Mouse (Mus musculus): ENCODE results near the gene Slc44a2. TPM values are rescaled to one million over a fixed set of nuclear protein-coding genes. Genes with fewer than 3 reads are reported as not detected.

Gene Slc44a2
- total RNA-seq, 4 experiments from 2014 or later = 155 to 165 (median 161) TPM

DNA sequence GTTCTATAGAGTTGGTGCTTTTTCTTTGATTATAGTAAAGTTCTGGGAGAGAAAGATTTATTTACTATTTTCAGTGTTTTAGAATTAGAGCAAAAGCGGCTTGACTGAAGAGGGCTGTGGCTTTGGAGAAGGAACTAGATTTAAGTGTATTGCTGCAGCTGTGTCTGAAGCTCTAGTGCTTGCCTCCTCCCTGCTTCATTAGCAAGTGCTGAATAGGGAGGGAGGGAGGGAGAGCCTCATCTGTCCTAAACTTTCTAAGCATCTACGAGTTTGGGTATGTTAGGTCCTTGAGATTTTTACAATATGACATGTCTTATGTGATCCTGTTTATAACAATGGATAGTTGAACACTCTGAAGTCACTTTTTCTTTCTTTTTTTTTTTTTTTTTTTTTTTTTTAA, 50.4 kb downstream of the Slc44a2 start:
- no peak for DNase-seq (ENCODE audit: low spot score in 2 of 2)

- no peak for DNase-seq (ENCODE audit: low spot score in 2 of 2)
These were observed 52.0 kb downstream of the Slc44a2 start for GRCm38 (mm10) chr9:21372508-21372907.

GRCm38 (mm10) chr9:21379195-21379594, 58.7 kb downstream of the Slc44a2 start:
- no peak for DNase-seq (ENCODE audit: low spot score in 2 of 2)

GRCm38 (mm10) chr9:21380868-21381267, 60.4 kb downstream of the Slc44a2 start:
- no peak for DNase-seq (ENCODE audit: low spot score in 2 of 2)

DNA sequence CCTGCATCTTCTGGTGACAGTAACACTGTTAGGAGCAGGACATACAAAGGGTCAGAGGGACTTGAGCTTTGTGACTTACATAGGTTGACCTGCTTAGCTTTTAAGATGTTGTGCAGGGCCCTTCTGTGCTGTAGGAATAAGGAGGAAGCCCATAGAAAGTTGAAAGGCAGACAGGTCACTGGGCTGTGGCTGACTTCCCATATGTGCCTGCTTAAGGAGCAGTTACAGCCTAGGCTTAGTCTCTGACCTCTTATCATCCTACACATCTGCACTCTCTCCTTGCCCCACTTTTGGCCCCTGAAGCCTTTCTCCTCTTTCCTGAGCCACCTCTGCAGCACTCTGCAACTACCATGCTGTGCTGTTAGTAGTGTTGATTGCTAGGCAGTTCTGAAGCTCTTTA, 63.5 kb downstream of the Slc44a2 start:
- no peak for DNase-seq (ENCODE audit: low spot score in 2 of 2)

DNA sequence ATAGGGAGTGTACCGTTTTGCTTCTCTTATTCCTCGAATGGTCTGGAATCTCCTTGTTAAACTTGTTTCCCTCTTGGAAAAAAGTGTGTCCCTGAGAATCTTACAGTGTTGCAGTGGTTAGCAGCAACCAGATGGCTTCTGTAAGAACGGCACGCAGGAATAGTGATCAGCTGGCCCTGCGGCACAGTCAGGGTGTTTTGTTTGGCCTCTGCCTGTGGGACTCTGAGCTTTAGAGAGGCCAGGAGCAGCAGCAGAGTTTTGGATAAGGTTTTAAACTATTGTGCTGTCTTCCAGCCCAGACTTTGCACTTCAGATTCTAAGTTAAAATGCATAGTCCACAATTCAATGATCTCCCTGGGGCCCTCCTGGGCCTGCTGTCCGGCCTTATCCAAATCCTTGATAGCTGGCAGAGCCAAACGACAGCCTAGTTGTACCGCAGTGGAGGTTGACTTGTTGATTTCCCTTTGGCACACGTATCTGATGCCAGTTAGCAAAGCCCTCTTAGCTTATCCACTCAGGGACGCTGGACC, 72.2 kb downstream of the Slc44a2 start:
- DNase-seq (ENCODE audit: low spot score in 2 of 2) = no peak

DNA sequence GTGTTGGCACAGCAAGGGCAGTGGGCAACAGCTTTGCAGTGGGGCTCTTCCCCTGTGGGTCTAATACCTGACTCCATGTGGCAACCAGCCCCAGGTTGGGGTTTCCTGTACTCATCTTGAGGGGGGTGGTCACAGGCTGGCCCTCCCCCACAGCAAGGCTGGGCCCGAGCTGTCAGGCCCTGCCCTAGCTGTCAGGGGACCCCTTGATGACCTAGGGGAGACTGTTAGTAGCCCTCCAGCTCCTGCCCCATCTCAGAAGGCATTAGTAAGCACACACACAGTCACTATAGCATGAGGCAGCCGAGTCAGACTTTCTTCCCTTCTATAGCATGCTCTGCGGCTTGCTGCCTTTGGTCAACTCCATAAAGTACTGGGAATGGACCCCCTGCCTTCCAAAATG, 75.2 kb downstream of the Slc44a2 start:
- DNase-seq (ENCODE audit: low spot score in 2 of 2) = no peak

DNA sequence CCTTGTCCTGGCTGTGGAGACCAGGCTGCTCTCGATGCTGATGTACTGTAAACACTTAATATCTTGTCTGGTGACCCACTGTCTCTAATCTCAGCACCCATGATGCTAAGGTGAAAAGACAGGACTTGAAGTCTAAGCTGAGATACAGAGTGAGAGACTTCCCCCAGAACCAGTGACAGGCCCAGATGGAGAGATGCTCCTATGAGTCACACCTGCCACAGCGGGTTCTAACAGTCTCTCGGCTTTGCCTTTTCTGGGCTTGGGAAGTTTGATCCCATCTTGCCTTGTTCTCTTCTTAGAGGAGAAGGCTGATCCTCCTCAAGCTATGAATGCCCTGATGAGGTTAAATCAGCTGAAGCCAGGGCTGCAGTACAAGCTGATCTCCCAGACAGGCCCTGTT, 76.7 kb downstream of the Slc44a2 start:
- no peak for DNase-seq (ENCODE audit: low spot score in 2 of 2)

GRCm38 (mm10) chr9:21401042-21401441, 80.5 kb downstream of the Slc44a2 start:
- DNase-seq (ENCODE audit: low spot score in 2 of 2) = no peak

GRCm38 (mm10) chr9:21402764-21403253, 82.3 kb downstream of the Slc44a2 start:
- no peak for DNase-seq (ENCODE audit: low spot score in 2 of 2)

- no peak for DNase-seq (ENCODE audit: low spot score in 2 of 2)
These were observed 83.2 kb downstream of the Slc44a2 start for GRCm38 (mm10) chr9:21403745-21404144.

Other genes starting within 250 kb of the Slc44a2 start
- under 1 TPM in 2 of 4 experiments, not detected in 2; 0.19 to 0.39 TPM for gene Gm49373, start 247.6 kb upstream of the Slc44a2 start, total RNA-seq (2022)
- gene Fdx1l, start 247.1 kb upstream of the Slc44a2 start, total RNA-seq (2022) = 10 to 100 TPM; 47.9 to 55.2 (median 51.4) TPM
- 1 to 10 TPM in 1 of 4 experiments, under 1 TPM in 3; 0.15 to 2.5 (median 0.34) TPM for gene Gm38431, start 228.7 kb upstream of the Slc44a2 start, total RNA-seq (2022)
- 10 to 100 TPM; 13.0 to 15.6 (median 14.3) TPM for gene Raver1, start 228.7 kb upstream of the Slc44a2 start, total RNA-seq (2022)
- gene Tyk2, start 189.5 kb upstream of the Slc44a2 start, total RNA-seq (2022) = 1 to 10 TPM; 4.9 to 6.0 (median 5.8) TPM
- 100 to 1,000 TPM in 3 of 4 experiments, 10 to 100 TPM in 1; 95.0 to 132 (median 111) TPM for gene Cdc37, start 170.7 kb upstream of the Slc44a2 start, total RNA-seq (2022)
- 10 to 100 TPM; 40.7 to 51.5 (median 47.0) TPM for gene Pde4a, start 155.0 kb upstream of the Slc44a2 start, total RNA-seq (2022)
- 10 to 100 TPM; 54.9 to 59.4 (median 57.4) TPM for gene Keap1, start 81.3 kb upstream of the Slc44a2 start, total RNA-seq (2022)
- under 1 TPM; 0.10 to 0.29 (median 0.15) TPM for gene S1pr5, start 72.3 kb upstream of the Slc44a2 start, total RNA-seq (2022)
- 10 to 100 TPM; 74.3 to 87.3 (median 80.7) TPM for gene Atg4d, start 55.4 kb upstream of the Slc44a2 start, total RNA-seq (2022)
- gene Kri1, start 32.7 kb upstream of the Slc44a2 start, total RNA-seq (2022) = 10 to 100 TPM in 3 of 4 experiments, 1 to 10 TPM in 1; 8.4 to 13.0 (median 11.4) TPM
- 10 to 100 TPM in 3 of 4 experiments, 1 to 10 TPM in 1; 8.8 to 10.7 (median 10.6) TPM for gene Cdkn2d, start 29.3 kb upstream of the Slc44a2 start, total RNA-seq (2022)
- not detected for gene Ap1m2, start 8.4 kb upstream of the Slc44a2 start, total RNA-seq (2022)
- gene Ilf3, start 47.2 kb downstream of the Slc44a2 start, total RNA-seq (2022) = 10 to 100 TPM; 15.8 to 20.6 (median 18.9) TPM
- gene Qtrt1, start 91.1 kb downstream of the Slc44a2 start, total RNA-seq (2022) = 1 to 10 TPM; 5.8 to 8.0 (median 6.2) TPM
- 10 to 100 TPM; 29.3 to 39.1 (median 30.8) TPM for gene Dnm2, start 104.2 kb downstream of the Slc44a2 start, total RNA-seq (2022)
- 10 to 100 TPM; 30.2 to 35.8 (median 33.3) TPM for gene Tmed1, start 189.6 kb downstream of the Slc44a2 start, total RNA-seq (2022)
- under 1 TPM in 3 of 4 experiments, not detected in 1; 0.22 to 0.58 (median 0.48) TPM for gene AB124611, start 205.5 kb downstream of the Slc44a2 start, total RNA-seq (2022)
- 10 to 100 TPM; 52.5 to 65.9 (median 55.2) TPM for gene Carm1, start 226.2 kb downstream of the Slc44a2 start, total RNA-seq (2022)